Mouse (Mus musculus) bone marrow macrophage, adult 2 months (primary cell): Measurements from ENCODE around the gene Polg.

ENCODE experiments used
- CTCF ChIP-seq: IDR thresholded peaks from 2 replicates; pipeline ENCODE4 v1.5.1; 2012; ENCODE audit warnings: low read depth, mild to moderate bottlenecking, low read length, moderate library complexity
- POLR2A ChIP-seq: IDR thresholded peaks from 2 replicates; pipeline ENCODE4 v1.6.1; 2012; ENCODE audit warnings: mild to moderate bottlenecking, low read depth, low read length, borderline replicate concordance

- TF ChIP-seq POLR2A = no peak
- TF ChIP-seq CTCF = no peak
These were observed 18.7 kb downstream of the Polg start for GRCm38 (mm10) chr7:79447486-79447885.
